Mouse (Mus musculus): ENCODE measurements around the gene Zic4. TPM values are rescaled to one million over a fixed set of nuclear protein-coding genes. Genes with fewer than 3 reads are reported as not detected.
A peak's percentile ranks its signal among the peaks of the same experiment; 100 is the strongest.

The Zic4 gene
- polyA plus RNA-seq, 1 experiment from 2014 or later: not detected

GRCm38 (mm10) chr9:91360151-91361032, 1.8 kb upstream of the Zic4 start:
- WGBS: 6% methylated on average over 21 of the region's 21 CpGs
- Histone ChIP-seq H3K9me3 (ENCODE audit: control insufficient read depth, low read length) (no peaks in the 10 kb centered on the region), H3K4me1 (replicated peaks; ENCODE audit: control insufficient read depth, insufficient read depth, low read length) (no peaks in the 10 kb centered on the region; the same call in 1 of the 2 replicates), H3K4me2 (no peak overlapping the region), H3K27me3 (replicated peaks; ENCODE audit: control insufficient read depth, insufficient read depth, low read length) (peaks cover 89% of the 10 kb centered on the region), H3K4me3 (ENCODE audit: low read depth, low read length) (no peak overlapping the region), H3K36me3 (ENCODE audit: control insufficient read depth, insufficient read depth, low read length) (no peaks in the 10 kb centered on the region), H3K9ac (ENCODE audit: low read depth, low read length) (no peak overlapping the region), H3K27ac (ENCODE audit: low read depth, low read length) (no peak overlapping the region)
- DNase-seq (ENCODE audit: low spot score) (no peak), ATAC-seq (replicated peaks; ENCODE audit: low FRiP score) (no peak)

- DNase-seq (ENCODE audit: low spot score) (no peak), ATAC-seq (replicated peaks; ENCODE audit: low FRiP score) (0 out of 2 replicates have a peak, but pooled peaks have one; percentile 4)
- H3K27ac ChIP-seq (ENCODE audit: low read depth, low read length): no peak overlapping the region
- no peaks in the 10 kb centered on the region; the same call in 1 of the 2 replicates for H3K4me1 ChIP-seq (replicated peaks; ENCODE audit: control insufficient read depth, insufficient read depth, low read length)
- H3K4me2 ChIP-seq: no peak overlapping the region
- no peak overlapping the region for H3K4me3 ChIP-seq (ENCODE audit: low read depth, low read length)
- WGBS: 1% methylated on average over 34 of the region's 35 CpGs
- H3K9me3 ChIP-seq (ENCODE audit: control insufficient read depth, low read length): no peaks in the 10 kb centered on the region
- H3K36me3 ChIP-seq (ENCODE audit: control insufficient read depth, insufficient read depth, low read length): no peaks in the 10 kb centered on the region
- no peak overlapping the region for H3K9ac ChIP-seq (ENCODE audit: low read depth, low read length)
- H3K27me3 ChIP-seq (replicated peaks; ENCODE audit: control insufficient read depth, insufficient read depth, low read length): peaks cover 89% of the 10 kb centered on the region
Measured at GRCm38 (mm10) chr9:91361033-91361855, 969 bp upstream of the Zic4 start.

- ATAC-seq (replicated peaks; ENCODE audit: low FRiP score) (no peak), DNase-seq (ENCODE audit: low spot score) (no peak)
- Histone ChIP-seq H3K36me3 (ENCODE audit: control insufficient read depth, insufficient read depth, low read length) (no peaks in the 10 kb centered on the region), H3K9me3 (ENCODE audit: control insufficient read depth, low read length) (no peaks in the 10 kb centered on the region), H3K9ac (ENCODE audit: low read depth, low read length) (no peak overlapping the region), H3K27ac (ENCODE audit: low read depth, low read length) (no peak overlapping the region), H3K27me3 (replicated peaks; ENCODE audit: control insufficient read depth, insufficient read depth, low read length) (peaks cover 90% of the 10 kb centered on the region), H3K4me3 (ENCODE audit: low read depth, low read length) (no peak overlapping the region), H3K4me1 (replicated peaks; ENCODE audit: control insufficient read depth, insufficient read depth, low read length) (no peaks in the 10 kb centered on the region; the same call in 1 of the 2 replicates), H3K4me2 (no peak overlapping the region)
- 5% methylated on average over 14 of the region's 14 CpGs for WGBS
Measured at GRCm38 (mm10) chr9:91363011-91363730, 958 bp downstream of the Zic4 start.

GRCm38 (mm10) chr9:91363814-91364126, 1.6 kb downstream of the Zic4 start:
- 3% methylated on average over 7 of the region's 7 CpGs for WGBS
- no peak for DNase-seq (ENCODE audit: low spot score)
- no peaks in the 10 kb centered on the region for H3K36me3 ChIP-seq (ENCODE audit: control insufficient read depth, insufficient read depth, low read length)

GRCm38 (mm10) chr9:91364127-91364970, 2.1 kb downstream of the Zic4 start:
- Histone ChIP-seq H3K27ac (ENCODE audit: low read depth, low read length) (no peak overlapping the region), H3K4me1 (replicated peaks; ENCODE audit: control insufficient read depth, insufficient read depth, low read length) (no peaks in the 10 kb centered on the region; the same call in 1 of the 2 replicates), H3K4me3 (ENCODE audit: low read depth, low read length) (no peak overlapping the region), H3K9ac (ENCODE audit: low read depth, low read length) (no peak overlapping the region), H3K9me3 (ENCODE audit: control insufficient read depth, low read length) (no peaks in the 10 kb centered on the region), H3K36me3 (ENCODE audit: control insufficient read depth, insufficient read depth, low read length) (no peaks in the 10 kb centered on the region), H3K4me2 (peak overlapping the region; percentile 26), H3K27me3 (replicated peaks; ENCODE audit: control insufficient read depth, insufficient read depth, low read length) (peaks cover 96% of the 10 kb centered on the region)
- peak; percentile 22; the same call in 1 of the 2 replicates for ATAC-seq (replicated peaks; ENCODE audit: low FRiP score)
- 3% methylated on average over 77 of the region's 77 CpGs for WGBS
- DNase-seq (ENCODE audit: low spot score): no peak

More at GRCm38 (mm10) chr9:91363814-91364126, 1.6 kb downstream of the Zic4 start:
- no peak overlapping the region for H3K9ac ChIP-seq (ENCODE audit: low read depth, low read length)
- H3K4me2 ChIP-seq: no peak overlapping the region
- no peaks in the 10 kb centered on the region; the same call in 1 of the 2 replicates for H3K4me1 ChIP-seq (replicated peaks; ENCODE audit: control insufficient read depth, insufficient read depth, low read length)
- no peak overlapping the region for H3K27ac ChIP-seq (ENCODE audit: low read depth, low read length)
- peaks cover 95% of the 10 kb centered on the region for H3K27me3 ChIP-seq (replicated peaks; ENCODE audit: control insufficient read depth, insufficient read depth, low read length)
- no peaks in the 10 kb centered on the region for H3K9me3 ChIP-seq (ENCODE audit: control insufficient read depth, low read length)
- ATAC-seq (replicated peaks; ENCODE audit: low FRiP score): no peak
- no peak overlapping the region for H3K4me3 ChIP-seq (ENCODE audit: low read depth, low read length)

- Histone ChIP-seq H3K27ac (ENCODE audit: low read depth, low read length) (no peak overlapping the region), H3K9ac (ENCODE audit: low read depth, low read length) (no peak overlapping the region), H3K36me3 (ENCODE audit: control insufficient read depth, insufficient read depth, low read length) (no peaks in the 10 kb centered on the region), H3K9me3 (ENCODE audit: control insufficient read depth, low read length) (no peaks in the 10 kb centered on the region), H3K4me1 (replicated peaks; ENCODE audit: control insufficient read depth, insufficient read depth, low read length) (no peaks in the 10 kb centered on the region; the same call in 1 of the 2 replicates), H3K27me3 (replicated peaks; ENCODE audit: control insufficient read depth, insufficient read depth, low read length) (peaks cover 98% of the 10 kb centered on the region), H3K4me3 (ENCODE audit: low read depth, low read length) (no peak overlapping the region), H3K4me2 (peak overlapping the region; percentile 26)
- under 1% methylated on average over 42 of the region's 42 CpGs for WGBS
- no peak for DNase-seq (ENCODE audit: low spot score)
- peak; percentile 44 for ATAC-seq (replicated peaks; ENCODE audit: low FRiP score)
Measured at GRCm38 (mm10) chr9:91364971-91365501, 2.8 kb downstream of the Zic4 start.

- Histone ChIP-seq H3K4me3 (ENCODE audit: low read depth, low read length) (no peak within 1 kb of the TSS), H3K27ac (ENCODE audit: low read depth, low read length) (no peak within 1 kb of the TSS), H3K9ac (ENCODE audit: low read depth, low read length) (no peak within 1 kb of the TSS), H3K4me1 (replicated peaks; ENCODE audit: control insufficient read depth, insufficient read depth, low read length) (no peaks in the 10 kb centered on the region; the same call in 1 of the 2 replicates), H3K27me3 (replicated peaks; ENCODE audit: control insufficient read depth, insufficient read depth, low read length) (peaks cover 99% of the 10 kb centered on the region), H3K36me3 (ENCODE audit: control insufficient read depth, insufficient read depth, low read length) (no peaks in the 10 kb centered on the region), H3K9me3 (ENCODE audit: control insufficient read depth, low read length) (no peaks in the 10 kb centered on the region), H3K4me2 (peak within 1 kb of the TSS; percentile 26)
- no peak for ATAC-seq (replicated peaks; ENCODE audit: low FRiP score)
- no peak for DNase-seq (ENCODE audit: low spot score)
- WGBS: 2% methylated on average over 30 of the region's 33 CpGs
Measured at GRCm38 (mm10) chr9:91365664-91366063, 3.5 kb downstream of the Zic4 start, which contains the start of gene Zic1. Zic1 (minus strand) TSS chr9:91365810.
